Mouse (Mus musculus) midbrain, embryonic 11.5 days (tissue): ENCODE results near the gene Dab2. TPM values are rescaled to one million over a fixed set of nuclear protein-coding genes. Genes with fewer than 3 reads are reported as not detected.

Experiments
- ATAC-seq: fragments of 200-750 bp; cut with Nextera tagmentation; 2 replicates; pipeline ENCODE4 v1.8.0; 2017; ENCODE audit warnings: moderate TSS enrichment, moderate library complexity; ENCODE audit not compliant: low FRiP score
- DNase-seq: peaks from one replicate; pipeline ENCODE4 v3.0.0; 2015; ENCODE audit warnings: low spot score; ENCODE audit errors: missing footprints
- H3K27ac ChIP-seq: fragments of 300-500 bp; sonication (generic); 2 replicates; pipeline ENCODE4 v1.5.1; 2014; ENCODE audit warnings: low read depth, low read length
- H3K27me3 ChIP-seq: fragments of 300-500 bp; sonication (generic); 2 replicates; pipeline ENCODE4 v1.6.1; 2014; ENCODE audit warnings: mild to moderate bottlenecking, low read length, moderate library complexity, mixed read lengths; ENCODE audit not compliant: control insufficient read depth, insufficient read depth
- H3K36me3 ChIP-seq: fragments of 300-500 bp; sonication (generic); 2 replicates; pipeline ENCODE4 v1.6.1; 2014; ENCODE audit warnings: mild to moderate bottlenecking, low read length, moderate library complexity, mixed read lengths; ENCODE audit not compliant: control insufficient read depth, insufficient read depth
- H3K4me1 ChIP-seq: fragments of 300-500 bp; sonication (generic); 2 replicates; pipeline ENCODE4 v1.6.1; 2014; ENCODE audit warnings: low read length; ENCODE audit not compliant: control insufficient read depth, insufficient read depth
- H3K4me2 ChIP-seq: fragments of 300-500 bp; sonication (generic); 2 replicates; pipeline ENCODE4 v1.6.1; 2014; ENCODE audit warnings: mild to moderate bottlenecking, moderate library complexity
- H3K4me3 ChIP-seq: fragments of 300-500 bp; sonication (generic); 2 replicates; pipeline ENCODE4 v1.5.1; 2014; ENCODE audit warnings: low read depth, low read length
- H3K9ac ChIP-seq: fragments of 300-500 bp; sonication (generic); 2 replicates; pipeline ENCODE4 v1.6.1; 2014; ENCODE audit warnings: low read length
- H3K9me3 ChIP-seq: fragments of 300-500 bp; sonication (generic); 2 replicates; pipeline ENCODE4 v1.6.1; 2016; ENCODE audit warnings: low read length; ENCODE audit not compliant: control insufficient read depth
- WGBS: fragments of 180-500 bp; shearing (Covaris S2); extraction: QIAGEN DNeasy Blood & Tissue Kit; methylation state at CpG from one replicate; pipeline ENCODE4 v1.1.7; 2014; 5-methylcytosine and 5-hydroxymethylcytosine counted together
- polyA plus RNA-seq: library from polyadenylated mRNA; unstranded; fragments of >200 nt; fragmentation: Nextera tagmentation; extraction: Ambion mirVana; gene quantifications from 2 replicates; pipeline ENCODE4 v1.2.1, GENCODE M21; 2014

Gene Dab2
- polyA plus RNA-seq, 1 experiment from 2014 or later, result 62.1 TPM

GRCm38 (mm10) chr15:6454461-6454860, 154.9 kb downstream of the Dab2 start:
- Histone ChIP-seq H3K4me1 (no peaks in the 10 kb centered on the region), H3K36me3 (no peaks in the 10 kb centered on the region), H3K27me3 (no peaks in the 10 kb centered on the region), H3K9ac (no peak overlapping the region), H3K9me3 (no peaks in the 10 kb centered on the region), H3K27ac (no peak overlapping the region), H3K4me2 (no peak overlapping the region), H3K4me3 (no peak overlapping the region)
- ATAC-seq (no peak), DNase-seq (no peak)
- 66% methylated on average over 2 of the region's 2 CpGs for WGBS

GRCm38 (mm10) chr15:6461381-6461780, 161.8 kb downstream of the Dab2 start:
- H3K4me3 ChIP-seq, result no peak overlapping the region
- ATAC-seq (no peak), DNase-seq (no peak)
- H3K4me1 ChIP-seq, result no peaks in the 10 kb centered on the region
- no peaks in the 10 kb centered on the region for H3K27me3 ChIP-seq
- H3K9ac ChIP-seq, result no peak overlapping the region
- no peaks in the 10 kb centered on the region for H3K9me3 ChIP-seq
- no peak overlapping the region for H3K4me2 ChIP-seq
- 67% methylated on average over 8 of the region's 8 CpGs for WGBS
- H3K36me3 ChIP-seq, result no peaks in the 10 kb centered on the region
- H3K27ac ChIP-seq, result no peak overlapping the region

DNA sequence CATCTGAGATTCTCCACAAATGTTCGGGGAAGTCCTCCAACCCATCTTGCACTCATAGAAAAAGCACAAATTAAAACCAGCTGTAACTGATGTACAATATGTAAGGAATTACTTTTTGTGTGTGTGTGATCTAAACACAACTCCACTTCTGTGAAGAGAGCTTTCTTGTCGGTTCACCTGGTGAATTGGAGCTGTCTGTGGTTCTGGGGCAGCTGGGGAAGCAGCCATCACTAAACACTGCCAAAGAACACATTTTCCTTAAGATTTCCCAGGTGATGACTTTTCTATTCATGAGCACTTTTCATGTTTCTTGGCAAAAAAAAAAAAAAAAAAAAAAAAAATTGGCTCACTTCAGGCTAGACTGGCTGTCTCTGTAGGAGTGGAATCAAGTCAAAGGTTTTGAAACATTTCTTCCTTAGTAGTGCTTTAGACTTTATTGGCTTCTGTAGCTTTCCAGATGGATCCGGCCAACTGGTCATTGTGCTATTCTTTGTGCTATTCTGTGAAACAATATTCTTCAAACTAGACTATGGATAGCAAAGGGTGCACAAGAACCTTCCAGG, 163.9 kb downstream of the Dab2 start:
- H3K27ac ChIP-seq, result no peak overlapping the region
- no peak overlapping the region for H3K9ac ChIP-seq
- no peak overlapping the region for H3K4me2 ChIP-seq
- H3K4me1 ChIP-seq, result no peaks in the 10 kb centered on the region
- H3K27me3 ChIP-seq, result no peaks in the 10 kb centered on the region
- no peaks in the 10 kb centered on the region for H3K9me3 ChIP-seq
- WGBS, result 80% methylated on average over 3 of the region's 3 CpGs
- ATAC-seq (no peak), DNase-seq (no peak)
- no peak overlapping the region for H3K4me3 ChIP-seq
- no peaks in the 10 kb centered on the region for H3K36me3 ChIP-seq

DNA sequence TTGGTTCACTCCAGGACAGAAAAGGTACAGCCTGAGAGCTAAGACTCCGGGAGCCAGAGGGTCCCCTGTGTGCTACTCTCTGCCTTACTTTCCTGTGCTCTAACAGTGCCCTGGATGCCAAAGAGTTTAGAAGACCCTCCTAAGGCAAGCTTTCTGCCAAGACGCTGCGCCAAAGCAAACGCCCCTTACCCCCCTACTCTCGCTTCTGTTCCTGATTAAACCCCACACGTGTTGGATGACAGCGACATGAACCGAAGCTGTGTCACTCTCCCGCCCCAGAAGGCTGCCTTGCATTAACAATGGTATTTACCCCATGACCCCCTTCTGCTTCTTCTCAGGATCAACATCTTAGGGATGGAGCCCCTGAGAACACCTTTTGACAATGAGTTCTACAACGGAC, 167.4 kb downstream of the Dab2 start:
- H3K4me1 ChIP-seq, result no peaks in the 10 kb centered on the region
- no peaks in the 10 kb centered on the region for H3K9me3 ChIP-seq
- DNase-seq (no peak), ATAC-seq (no peak)
- 73% methylated on average over 10 of the region's 10 CpGs for WGBS
- H3K36me3 ChIP-seq, result no peaks in the 10 kb centered on the region
- H3K27me3 ChIP-seq, result no peaks in the 10 kb centered on the region
- no peak overlapping the region for H3K27ac ChIP-seq
- no peak overlapping the region for H3K9ac ChIP-seq
- H3K4me3 ChIP-seq, result no peak overlapping the region
- no peak overlapping the region for H3K4me2 ChIP-seq

DNA sequence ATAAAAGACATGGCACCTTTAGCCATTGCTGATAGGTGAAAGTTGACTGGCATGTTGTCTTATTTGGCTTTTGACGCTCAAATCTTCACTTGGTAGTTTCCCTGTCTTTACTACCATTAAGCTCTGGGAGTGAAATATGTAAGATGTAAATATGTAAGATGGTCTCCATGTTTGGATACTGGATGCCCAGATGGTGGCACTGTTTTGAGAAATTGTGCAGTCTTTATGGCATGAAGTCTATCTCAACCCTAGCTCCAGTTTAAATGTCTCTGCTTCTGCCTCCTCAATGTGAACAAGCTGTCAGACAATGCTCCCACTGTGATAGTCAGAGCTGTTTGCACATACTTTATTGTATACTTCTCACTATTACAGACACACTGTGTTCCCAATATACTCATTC, 169.3 kb downstream of the Dab2 start:
- no peaks in the 10 kb centered on the region for H3K9me3 ChIP-seq
- H3K4me3 ChIP-seq, result no peak overlapping the region
- 87% methylated on average over 1 of the region's 1 CpGs for WGBS
- ATAC-seq, result no peak
- H3K27ac ChIP-seq, result no peak overlapping the region
- H3K9ac ChIP-seq, result no peak overlapping the region
- H3K4me1 ChIP-seq, result no peaks in the 10 kb centered on the region
- H3K36me3 ChIP-seq, result no peaks in the 10 kb centered on the region
- H3K27me3 ChIP-seq, result no peaks in the 10 kb centered on the region
- no peak for DNase-seq
- H3K4me2 ChIP-seq, result no peak overlapping the region

- Histone ChIP-seq H3K36me3 (no peaks in the 10 kb centered on the region), H3K4me1 (no peaks in the 10 kb centered on the region), H3K4me3 (no peak overlapping the region), H3K27me3 (no peaks in the 10 kb centered on the region), H3K4me2 (no peak overlapping the region), H3K27ac (no peak overlapping the region), H3K9me3 (no peaks in the 10 kb centered on the region), H3K9ac (no peak overlapping the region)
- ATAC-seq (no peak), DNase-seq (no peak)
- 96% methylated on average over 3 of the region's 3 CpGs for WGBS
Observed at GRCm38 (mm10) chr15:6469384-6469783, 169.8 kb downstream of the Dab2 start.

DNA sequence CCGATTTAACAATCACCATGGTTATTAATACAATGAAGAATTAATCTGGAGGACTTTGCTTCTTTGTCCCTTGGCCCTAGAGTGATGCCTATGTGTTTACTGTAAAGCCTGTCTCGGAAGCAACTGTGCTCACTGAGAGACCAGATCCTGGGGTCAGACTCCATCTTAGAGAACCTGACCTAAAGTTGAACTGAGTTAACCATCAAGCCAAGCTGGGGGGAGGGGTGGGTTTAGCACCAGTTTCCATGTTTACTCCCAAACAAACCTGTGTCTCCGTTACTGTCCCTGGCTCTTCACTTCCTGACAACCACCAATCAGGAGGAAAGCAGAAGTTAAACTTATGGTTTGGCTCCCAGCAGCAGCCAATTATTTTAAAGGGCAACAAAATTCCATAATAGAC, 184.0 kb downstream of the Dab2 start:
- no peak for DNase-seq
- Histone ChIP-seq H3K27ac (no peak overlapping the region), H3K4me3 (no peak overlapping the region), H3K27me3 (no peaks in the 10 kb centered on the region), H3K4me1 (no peaks in the 10 kb centered on the region), H3K36me3 (no peaks in the 10 kb centered on the region), H3K4me2 (no peak overlapping the region), H3K9ac (no peak overlapping the region), H3K9me3 (no peaks in the 10 kb centered on the region)
- ATAC-seq, result no peak
- 80% methylated on average over 3 of the region's 3 CpGs for WGBS

Other genes with a start within 250 kb of the Dab2 start
- not detected in 2 replicates for gene C9, start 145.5 kb downstream of the Dab2 start, polyA plus RNA-seq
- 3.6 and 4.0 TPM in 2 replicates for gene Fyb, start 223.1 kb downstream of the Dab2 start, polyA plus RNA-seq